Mouse (Mus musculus) urinary bladder, postnatal 36 days (tissue): Measurements from ENCODE around the gene Gabrb3.
A peak's percentile ranks its signal among the peaks of the same experiment; 100 is the strongest.

Experiments
- DNase-seq, 2 experiments: peaks; one replicate each; pipeline ENCODE4 v3.0.0; 2022; ENCODE audit warnings: low spot score in 2 of 2, mixed read lengths in 1 of 2

Gabrb3 gene

GRCm38 (mm10) chr7:57529954-57530353 is 110.5 kb downstream of the Gabrb3 start:
- DNase-seq, result no peak

GRCm38 (mm10) chr7:57532676-57533075 is 113.2 kb downstream of the Gabrb3 start:
- DNase-seq, result no peak

GRCm38 (mm10) chr7:57538565-57538964 is 119.1 kb downstream of the Gabrb3 start:
- DNase-seq, result no peak

- DNase-seq, result no peak
Observed at GRCm38 (mm10) chr7:57560732-57561436, 141.4 kb downstream of the Gabrb3 start.

- DNase-seq, result no peak
Observed at GRCm38 (mm10) chr7:57564403-57564802, 144.9 kb downstream of the Gabrb3 start.

GRCm38 (mm10) chr7:57590451-57591248 is 171.2 kb downstream of the Gabrb3 start:
- peak; percentile 3 to 20 for DNase-seq

GRCm38 (mm10) chr7:57591249-57591577 is 171.7 kb downstream of the Gabrb3 start:
- no peak for DNase-seq

DNA sequence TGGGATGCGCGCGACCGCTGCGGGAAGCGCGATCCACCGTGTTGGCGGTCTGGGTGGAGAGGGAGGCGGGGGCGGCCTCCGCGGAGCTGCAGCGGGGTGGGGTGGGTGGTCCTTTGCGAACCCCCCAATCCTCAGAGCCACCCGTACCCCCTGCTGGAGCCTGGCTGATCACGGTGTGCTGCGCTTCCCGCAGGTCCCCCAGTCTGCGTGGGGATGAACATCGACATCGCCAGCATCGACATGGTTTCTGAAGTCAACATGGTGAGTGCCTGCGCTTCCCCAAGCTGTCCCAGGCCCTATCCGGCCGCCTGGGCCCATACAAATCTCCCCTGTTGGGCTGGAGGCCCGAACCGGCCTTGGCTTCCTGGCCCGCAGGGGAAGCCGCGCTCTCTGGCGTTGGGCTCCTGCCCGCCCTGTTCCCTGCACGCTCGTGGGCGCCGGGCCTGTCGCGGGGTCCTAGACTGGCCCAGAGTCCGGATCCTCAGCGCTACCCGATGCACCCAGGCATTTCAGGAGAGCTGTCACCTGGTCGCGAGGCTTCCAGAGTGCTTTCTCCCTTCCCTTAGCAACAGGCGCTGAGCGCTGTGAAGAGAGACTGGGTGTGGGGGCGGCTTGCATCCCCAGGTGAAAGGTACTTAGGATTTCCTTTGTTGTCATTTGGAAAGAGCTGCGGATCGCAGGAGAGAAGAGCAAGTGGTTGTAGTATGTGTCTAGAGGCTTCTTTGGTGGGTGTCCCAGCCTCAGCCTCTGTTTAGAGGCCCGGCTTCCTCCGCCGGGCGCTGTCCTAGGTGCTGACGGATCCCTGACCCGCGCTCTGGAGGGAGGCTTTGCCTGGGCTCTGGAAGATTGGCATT is 172.3 kb downstream of the Gabrb3 start:
- peak; percentile 14 to 31 for DNase-seq

DNA sequence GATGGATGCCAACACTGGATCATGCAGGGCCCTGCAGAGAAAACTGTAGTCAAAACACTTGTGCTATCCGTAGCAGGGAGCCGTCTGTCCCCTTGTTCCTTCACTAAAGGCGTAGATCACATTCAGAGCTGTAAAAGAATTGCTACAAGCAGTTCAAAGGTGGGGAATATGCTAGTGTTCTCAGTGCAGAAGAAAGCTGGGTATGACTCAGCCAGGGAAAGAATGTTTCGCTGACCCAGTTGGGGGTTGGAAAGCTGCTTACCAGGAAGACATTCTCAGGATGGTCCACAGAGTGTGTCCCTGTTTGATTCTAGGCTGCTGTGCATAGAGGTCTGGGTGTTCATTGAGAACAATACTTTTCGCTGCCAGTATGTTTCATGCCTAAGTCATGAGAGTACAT is 177.8 kb downstream of the Gabrb3 start:
- no peak for DNase-seq

GRCm38 (mm10) chr7:57618697-57619096 is 199.2 kb downstream of the Gabrb3 start:
- no peak for DNase-seq

GRCm38 (mm10) chr7:57620036-57620435 is 200.5 kb downstream of the Gabrb3 start:
- no peak for DNase-seq

DNA sequence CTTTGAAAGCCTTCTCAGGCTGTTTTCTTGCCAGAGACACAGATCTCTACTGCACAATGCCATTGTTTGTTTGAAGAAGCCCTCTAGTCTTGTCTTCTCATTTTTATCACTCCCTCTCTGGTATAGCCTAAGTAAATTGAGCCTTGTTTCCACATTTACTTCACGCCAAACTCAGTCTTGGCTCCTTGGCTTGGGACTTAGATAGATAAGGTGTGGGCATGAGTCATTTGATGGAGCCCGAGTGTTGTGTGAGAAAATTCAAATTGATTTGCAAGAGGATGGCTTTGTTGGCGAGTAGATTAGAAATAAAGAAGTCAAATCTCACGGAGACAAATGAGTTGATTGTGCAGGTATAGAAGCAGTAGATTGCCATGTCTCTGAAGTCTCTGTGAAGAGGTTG is 204.2 kb downstream of the Gabrb3 start:
- no peak for DNase-seq

GRCm38 (mm10) chr7:57635026-57635425 is 215.5 kb downstream of the Gabrb3 start:
- DNase-seq, result no peak

- DNase-seq, result no peak
Observed at GRCm38 (mm10) chr7:57635687-57636086, 216.2 kb downstream of the Gabrb3 start.

- no peak for DNase-seq
Observed at GRCm38 (mm10) chr7:57640796-57641195, 221.3 kb downstream of the Gabrb3 start.

GRCm38 (mm10) chr7:57647345-57647744 is 227.9 kb downstream of the Gabrb3 start:
- DNase-seq, result no peak

DNA sequence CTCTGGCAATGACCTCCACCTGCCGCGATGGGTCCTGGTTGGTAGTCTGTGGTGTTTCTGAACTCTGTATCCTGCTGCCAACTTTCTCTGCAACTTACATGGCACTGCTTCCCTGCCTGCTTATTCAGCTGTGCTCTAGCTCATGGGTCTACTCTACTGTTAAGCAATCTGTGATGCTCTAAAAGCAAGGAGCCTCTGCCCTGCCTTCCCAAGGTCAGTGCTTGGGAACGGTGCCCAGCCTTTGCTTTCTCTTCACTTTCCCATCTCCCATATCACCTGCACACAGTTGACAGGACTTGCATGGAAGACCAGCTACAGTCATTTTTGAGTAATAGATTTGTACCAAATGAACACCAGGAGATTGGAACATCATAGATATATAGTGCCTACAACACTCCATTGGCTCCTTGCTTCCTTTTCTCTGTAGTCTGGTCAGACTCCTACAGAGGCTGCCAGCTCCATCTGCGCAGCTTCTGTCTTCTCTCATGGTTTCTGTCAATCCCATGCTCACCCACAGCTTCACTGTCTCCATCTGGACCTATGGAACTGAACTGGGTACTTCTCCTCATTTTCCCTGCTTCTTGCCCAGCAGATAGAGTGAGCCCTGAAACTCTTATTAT is 228.8 kb downstream of the Gabrb3 start:
- no peak for DNase-seq

DNA sequence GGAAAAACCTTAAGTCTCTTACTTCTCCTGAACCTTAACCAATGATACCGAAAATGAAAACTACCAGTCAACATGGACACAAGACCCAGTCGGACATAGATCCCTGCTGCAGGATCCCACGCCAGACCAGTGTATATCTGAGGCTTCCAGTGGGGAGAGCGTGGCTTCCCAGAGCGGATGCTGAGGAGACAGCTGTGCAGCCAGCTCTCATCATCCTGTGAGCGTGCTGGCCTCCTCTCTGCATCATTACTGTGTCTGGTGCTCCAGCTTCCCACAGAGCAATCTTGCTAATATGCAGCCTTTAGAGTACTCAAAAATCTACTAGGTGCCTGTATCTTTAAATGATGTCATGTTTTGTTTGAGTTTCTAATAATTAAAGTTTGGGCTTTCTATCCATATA is 257.9 kb downstream of the Gabrb3 start:
- DNase-seq, result no peak

DNA sequence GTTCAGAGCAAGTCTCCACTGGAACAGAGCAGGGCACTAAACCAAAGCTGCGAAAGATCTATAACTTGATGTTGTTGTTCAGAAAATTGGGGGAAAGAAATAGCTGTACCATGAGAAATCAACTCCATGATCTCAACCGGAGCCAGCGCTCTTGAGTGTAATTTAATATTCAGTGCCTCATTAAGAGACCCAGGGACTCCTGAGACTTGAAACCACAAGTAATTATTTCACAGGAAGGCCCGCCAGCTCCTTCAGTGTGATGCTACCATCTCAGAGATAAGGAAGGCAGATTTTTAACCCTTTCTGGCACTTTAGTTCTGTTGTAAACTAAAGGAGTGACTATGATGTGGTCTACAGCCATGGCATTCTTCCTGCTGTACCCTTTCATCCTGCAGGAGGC is 270.3 kb downstream of the Gabrb3 start:
- no peak for DNase-seq

DNA sequence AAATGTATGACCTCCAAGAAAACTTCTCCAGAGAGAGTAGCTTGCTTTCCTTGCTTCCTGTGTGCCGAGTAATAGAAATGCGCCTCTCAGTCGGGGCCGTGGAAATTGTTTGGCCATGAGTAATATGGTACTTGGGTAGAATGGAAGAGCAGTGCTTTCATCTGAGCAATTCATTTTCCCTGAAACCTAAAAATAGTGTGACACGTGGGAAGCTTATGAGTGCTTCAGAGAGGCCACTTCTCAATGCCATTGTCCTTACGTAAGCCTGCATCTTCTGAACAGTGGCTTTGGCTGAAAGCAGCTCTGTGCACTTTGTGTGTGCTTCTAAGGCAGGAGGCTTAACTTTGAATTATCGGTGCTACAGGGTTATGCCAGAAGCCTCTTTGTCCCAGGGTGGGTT is 280.9 kb downstream of the Gabrb3 start:
- no peak for DNase-seq

DNA sequence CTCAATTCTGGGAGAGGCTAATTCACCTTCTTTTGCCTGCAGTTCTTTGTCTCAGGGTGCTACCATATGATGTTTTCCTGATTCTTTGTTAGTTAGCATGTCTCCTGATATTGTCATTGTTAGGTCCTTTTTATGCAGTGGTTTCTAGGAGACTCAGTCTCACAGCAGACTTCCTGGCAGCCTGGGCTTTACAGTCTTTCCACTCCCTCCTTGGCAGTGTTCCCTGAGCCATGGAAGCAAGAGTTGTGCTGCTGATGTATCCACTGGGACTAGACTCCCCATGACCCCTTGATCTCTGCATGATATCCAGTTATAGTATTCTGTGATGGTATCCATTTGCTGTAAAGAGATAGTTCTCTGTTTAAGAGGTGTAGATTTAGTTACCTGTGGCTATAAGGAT is 281.6 kb downstream of the Gabrb3 start:
- DNase-seq, result no peak

DNA sequence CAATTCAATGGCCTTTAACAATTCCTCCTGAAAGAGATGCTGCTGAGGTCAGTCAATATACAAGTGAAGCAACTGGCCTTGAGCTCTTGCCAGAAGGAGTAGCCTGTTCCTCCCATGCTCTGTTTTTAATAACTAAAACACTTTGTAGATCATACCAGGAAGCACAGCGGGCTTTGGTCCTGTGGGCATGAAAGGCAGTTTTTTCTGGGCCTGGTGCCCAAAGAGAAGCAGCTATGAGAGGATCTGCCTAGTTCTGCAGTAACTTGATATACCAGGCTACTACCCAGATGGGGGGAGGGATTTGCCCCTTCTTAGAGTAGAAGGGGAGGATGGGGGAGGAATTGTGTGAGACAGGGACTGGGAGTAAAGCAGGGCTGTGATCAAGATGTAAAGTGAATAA is 284.1 kb downstream of the Gabrb3 start:
- peak in 1 of 2 experiments; percentile 11 for DNase-seq
